Mouse (Mus musculus): ENCODE measurements around the gene Gstm4. TPM values are rescaled to one million over a fixed set of nuclear protein-coding genes. Genes with fewer than 3 reads are reported as not detected.
A peak's percentile ranks its signal among the peaks of the same experiment; 100 is the strongest.

Gene Gstm4
- total RNA-seq (2014; rRNA removed) = 4.1 and 4.5 TPM in 2 replicates
- polyA plus RNA-seq (2015; fragmentation: Nextera tagmentation; extraction: Ambion mirVana) = 25.6 and 25.9 TPM in 2 replicates

- Histone ChIP-seq H3K4me3 (ENCODE audit: low read depth, low read length) (peak within 1 kb of the TSS; percentile 44), H3K9ac (replicated peaks; ENCODE audit: low read length, poor library complexity, severe bottlenecking) (peak within 1 kb of the TSS; percentile 54), H3K27me3 (ENCODE audit: insufficient read depth, low read length) (no peaks in the 10 kb centered on the region), H3K4me2 (ENCODE audit: low read depth, low read length, poor library complexity, severe bottlenecking) (peak within 1 kb of the TSS; percentile 64), H3K27ac (ENCODE audit: low read depth, low read length) (peak within 1 kb of the TSS; percentile 71), H3K36me3 (ENCODE audit: insufficient read depth, low read length) (no peaks in the 10 kb centered on the region), H3K9me3 (ENCODE audit: low read length) (no peaks in the 10 kb centered on the region), H3K4me1 (ENCODE audit: insufficient read depth, low read length) (no peaks in the 10 kb centered on the region)
- peak; percentile 49 for TF ChIP-seq CTCF (IDR thresholded peaks at IDR 0.05)
- ATAC-seq (ENCODE audit: low FRiP score) (peak; percentile 83), DNase-seq (ENCODE audit: low spot score) (peak; percentile 90)
- WGBS = 5% methylated on average over 29 of the region's 29 CpGs
These were observed at the start of gene Gstm4 for GRCm38 (mm10) chr3:108044394-108045140. Gstm4 (minus strand) TSS chr3:108044894.

DNA sequence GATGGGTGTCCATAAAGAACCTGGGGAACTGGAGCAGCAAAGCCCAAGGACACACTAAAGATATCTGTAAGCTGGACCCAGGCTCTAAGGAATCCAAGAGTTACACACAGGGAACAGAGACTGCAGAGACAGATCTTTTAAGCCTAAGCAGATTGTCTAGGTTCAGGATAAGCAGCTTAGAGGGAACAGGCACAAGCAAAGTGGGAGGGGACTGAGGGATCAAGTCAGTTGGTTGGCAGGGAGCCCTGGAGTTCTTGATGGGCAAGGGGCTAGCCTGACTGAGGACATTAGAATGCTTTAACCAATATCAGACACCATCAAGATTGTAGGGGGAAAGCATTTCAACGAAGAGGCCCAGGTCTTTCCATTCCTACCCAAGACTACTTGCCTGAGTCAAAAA is 49.5 kb upstream of the Gstm4 start:
- ATAC-seq (ENCODE audit: low FRiP score) = no peak
- WGBS = 46% methylated on average over 1 of the region's 1 CpGs
- H3K4me1 ChIP-seq (ENCODE audit: insufficient read depth, low read length) = no peaks in the 10 kb centered on the region
- peak; percentile 43 for DNase-seq (ENCODE audit: low spot score)
- no peak overlapping the region for H3K4me2 ChIP-seq (ENCODE audit: low read depth, low read length, poor library complexity, severe bottlenecking)
- no peaks in the 10 kb centered on the region for H3K27me3 ChIP-seq (ENCODE audit: insufficient read depth, low read length)
- H3K9ac ChIP-seq (replicated peaks; ENCODE audit: low read length, poor library complexity, severe bottlenecking) = no peak overlapping the region
- TF ChIP-seq CTCF (IDR thresholded peaks at IDR 0.05) = no peak
- H3K4me3 ChIP-seq (ENCODE audit: low read depth, low read length) = no peak overlapping the region
- no peak overlapping the region for H3K27ac ChIP-seq (ENCODE audit: low read depth, low read length)
- no peaks in the 10 kb centered on the region for H3K9me3 ChIP-seq (ENCODE audit: low read length)
- no peaks in the 10 kb centered on the region for H3K36me3 ChIP-seq (ENCODE audit: insufficient read depth, low read length)

- TF ChIP-seq CTCF (IDR thresholded peaks at IDR 0.05) = no peak
- WGBS = 45% methylated on average over 6 of the region's 6 CpGs
- Histone ChIP-seq H3K9me3 (ENCODE audit: low read length) (no peaks in the 10 kb centered on the region), H3K4me3 (ENCODE audit: low read depth, low read length) (no peak overlapping the region), H3K27me3 (ENCODE audit: insufficient read depth, low read length) (no peaks in the 10 kb centered on the region), H3K9ac (replicated peaks; ENCODE audit: low read length, poor library complexity, severe bottlenecking) (no peak overlapping the region), H3K4me1 (ENCODE audit: insufficient read depth, low read length) (no peaks in the 10 kb centered on the region), H3K4me2 (ENCODE audit: low read depth, low read length, poor library complexity, severe bottlenecking) (no peak overlapping the region), H3K27ac (ENCODE audit: low read depth, low read length) (no peak overlapping the region), H3K36me3 (ENCODE audit: insufficient read depth, low read length) (no peaks in the 10 kb centered on the region)
- no peak for DNase-seq (ENCODE audit: low spot score)
- no peak for ATAC-seq (ENCODE audit: low FRiP score)
These were observed 48.6 kb upstream of the Gstm4 start for GRCm38 (mm10) chr3:108093306-108093705.

- DNase-seq (ENCODE audit: low spot score) = no peak
- TF ChIP-seq CTCF (IDR thresholded peaks at IDR 0.05) = no peak
- Histone ChIP-seq H3K27me3 (ENCODE audit: insufficient read depth, low read length) (no peaks in the 10 kb centered on the region), H3K9ac (replicated peaks; ENCODE audit: low read length, poor library complexity, severe bottlenecking) (no peak within 1 kb of the TSS), H3K27ac (ENCODE audit: low read depth, low read length) (no peak within 1 kb of the TSS), H3K9me3 (ENCODE audit: low read length) (no peaks in the 10 kb centered on the region), H3K36me3 (ENCODE audit: insufficient read depth, low read length) (no peaks in the 10 kb centered on the region), H3K4me2 (ENCODE audit: low read depth, low read length, poor library complexity, severe bottlenecking) (no peak within 1 kb of the TSS), H3K4me3 (ENCODE audit: low read depth, low read length) (no peak within 1 kb of the TSS), H3K4me1 (ENCODE audit: insufficient read depth, low read length) (no peaks in the 10 kb centered on the region)
- WGBS = 61% methylated on average over 15 of the region's 15 CpGs
- ATAC-seq (ENCODE audit: low FRiP score) = no peak
These were observed 47.9 kb upstream of the Gstm4 start, which contains the start of gene Gnat2 for GRCm38 (mm10) chr3:108092536-108093115. Gnat2 (plus strand) TSS chr3:108092789.

DNA sequence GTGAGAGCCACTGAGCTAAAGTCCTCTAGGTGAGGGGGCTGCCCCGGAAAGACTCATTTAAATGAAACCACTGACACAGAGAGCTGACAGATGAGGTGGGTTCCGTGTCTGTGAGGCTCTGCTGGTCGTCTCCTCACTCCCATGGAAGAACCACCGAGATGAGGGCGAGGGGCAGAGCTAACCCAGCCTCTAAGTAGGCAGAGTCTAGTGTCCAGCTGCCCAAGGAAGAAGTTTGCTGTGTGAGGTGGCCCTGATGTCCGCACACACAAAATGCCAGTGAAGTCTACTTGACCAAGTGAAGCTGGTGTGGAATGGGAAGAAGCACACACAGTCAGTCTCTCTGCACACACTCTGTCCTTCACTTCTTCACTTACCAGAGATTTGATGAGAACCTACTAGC is 47.3 kb upstream of the Gstm4 start:
- ATAC-seq (ENCODE audit: low FRiP score) (no peak), DNase-seq (ENCODE audit: low spot score) (no peak)
- no peaks in the 10 kb centered on the region for H3K27me3 ChIP-seq (ENCODE audit: insufficient read depth, low read length)
- no peaks in the 10 kb centered on the region for H3K4me1 ChIP-seq (ENCODE audit: insufficient read depth, low read length)
- no peaks in the 10 kb centered on the region for H3K36me3 ChIP-seq (ENCODE audit: insufficient read depth, low read length)
- no peak for TF ChIP-seq CTCF (IDR thresholded peaks at IDR 0.05)
- H3K4me2 ChIP-seq (ENCODE audit: low read depth, low read length, poor library complexity, severe bottlenecking) = no peak overlapping the region
- H3K4me3 ChIP-seq (ENCODE audit: low read depth, low read length) = no peak overlapping the region
- WGBS = 84% methylated on average over 6 of the region's 6 CpGs
- H3K9me3 ChIP-seq (ENCODE audit: low read length) = no peaks in the 10 kb centered on the region
- no peak overlapping the region for H3K27ac ChIP-seq (ENCODE audit: low read depth, low read length)
- H3K9ac ChIP-seq (replicated peaks; ENCODE audit: low read length, poor library complexity, severe bottlenecking) = no peak overlapping the region

GRCm38 (mm10) chr3:108090561-108090960 is 45.9 kb upstream of the Gstm4 start:
- no peak overlapping the region for H3K4me2 ChIP-seq (ENCODE audit: low read depth, low read length, poor library complexity, severe bottlenecking)
- 74% methylated on average over 2 of the region's 2 CpGs for WGBS
- H3K4me3 ChIP-seq (ENCODE audit: low read depth, low read length) = no peak overlapping the region
- ATAC-seq (ENCODE audit: low FRiP score) = no peak
- no peaks in the 10 kb centered on the region for H3K9me3 ChIP-seq (ENCODE audit: low read length)
- no peak for DNase-seq (ENCODE audit: low spot score)
- no peaks in the 10 kb centered on the region for H3K36me3 ChIP-seq (ENCODE audit: insufficient read depth, low read length)
- H3K27me3 ChIP-seq (ENCODE audit: insufficient read depth, low read length) = no peaks in the 10 kb centered on the region
- no peak overlapping the region for H3K27ac ChIP-seq (ENCODE audit: low read depth, low read length)
- 0 out of 2 replicates have a peak, but pooled peaks cover 5% of the 10 kb centered on the region for H3K4me1 ChIP-seq (ENCODE audit: insufficient read depth, low read length)
- no peak overlapping the region for H3K9ac ChIP-seq (replicated peaks; ENCODE audit: low read length, poor library complexity, severe bottlenecking)
- no peak for TF ChIP-seq CTCF (IDR thresholded peaks at IDR 0.05)
